Mouse (Mus musculus) embryonic facial prominence, embryonic 14.5 days (tissue): ENCODE measurements around the gene Vstm2b. TPM values are rescaled to one million over a fixed set of nuclear protein-coding genes. Genes with fewer than 3 reads are reported as not detected.

Experiments
- ATAC-seq: fragments of 200-750 bp; cut with Nextera tagmentation; 2 replicates; pipeline ENCODE4 v1.8.0; 2017; ENCODE audit warnings: low read depth, moderate number of reproducible peaks, moderate TSS enrichment
- DNase-seq: peaks from one replicate; pipeline ENCODE4 v3.0.0-alpha.2; 2015; ENCODE audit warnings: low spot score
- H3K27ac ChIP-seq: fragments of 300-500 bp; sonication (generic); replicated peaks from 2 replicates; pipeline ENCODE4 v1.5.1; 2014; ENCODE audit warnings: low read depth, mild to moderate bottlenecking, low read length, moderate library complexity
- H3K27me3 ChIP-seq: fragments of 300-500 bp; sonication (generic); replicated peaks from 2 replicates; pipeline ENCODE4 v1.6.1; 2014; ENCODE audit warnings: low read length; ENCODE audit not compliant: control insufficient read depth, insufficient read depth
- H3K36me3 ChIP-seq: fragments of 300-500 bp; sonication (generic); 2 replicates; pipeline ENCODE4 v1.6.1; 2014; ENCODE audit warnings: low read length, mixed read lengths; ENCODE audit not compliant: control insufficient read depth, insufficient read depth
- H3K4me1 ChIP-seq: fragments of 300-500 bp; sonication (generic); 2 replicates; pipeline ENCODE4 v1.6.1; 2014; ENCODE audit warnings: antibody characterized with exemption, low read length; ENCODE audit not compliant: control insufficient read depth, insufficient read depth
- H3K4me2 ChIP-seq: fragments of 300-500 bp; sonication (generic); 2 replicates; pipeline ENCODE4 v1.6.1; 2014; ENCODE audit warnings: low read depth, mild to moderate bottlenecking, low read length, moderate library complexity, mixed read lengths
- H3K4me3 ChIP-seq: fragments of 300-500 bp; sonication (generic); 2 replicates; pipeline ENCODE4 v1.5.1; 2014; ENCODE audit warnings: low read depth, mild to moderate bottlenecking, low read length
- H3K9ac ChIP-seq: fragments of 300-500 bp; sonication (generic); 2 replicates; pipeline ENCODE4 v1.6.1; 2014; ENCODE audit warnings: low read depth, mild to moderate bottlenecking, low read length, moderate library complexity, mixed read lengths
- H3K9me3 ChIP-seq: fragments of 300-500 bp; sonication (generic); 2 replicates; pipeline ENCODE4 v1.6.1; 2016; ENCODE audit warnings: low read length; ENCODE audit not compliant: control insufficient read depth
- WGBS: fragments of 180-500 bp; shearing (Covaris S2); extraction: QIAGEN DNeasy Blood & Tissue Kit; methylation state at CpG from one replicate; pipeline ENCODE4 v1.1.7; 2014; 5-methylcytosine and 5-hydroxymethylcytosine counted together
- polyA plus RNA-seq: library from polyadenylated mRNA; unstranded; fragments of >200 nt; fragmentation: Nextera tagmentation; extraction: Ambion mirVana; gene quantifications from 2 replicates; pipeline ENCODE4 v1.2.1, GENCODE M21; 2014

The Vstm2b gene
- polyA plus RNA-seq, result 11.6 and 12.8 TPM in 2 replicates

GRCm38 (mm10) chr7:40898096-40898710, at the start of gene Vstm2b:
TSS of gene Vstm2b (plus strand) at chr7:40898328.
- no peak for ATAC-seq
- no peaks in the 10 kb centered on the region for H3K36me3 ChIP-seq

GRCm38 (mm10) chr7:40856088-40856625, 42.0 kb upstream of the Vstm2b start:
- Histone ChIP-seq H3K9ac (no peak overlapping the region), H3K36me3 (no peaks in the 10 kb centered on the region), H3K27ac (no peak overlapping the region), H3K27me3 (no peaks in the 10 kb centered on the region), H3K4me1 (no peaks in the 10 kb centered on the region), H3K9me3 (no peaks in the 10 kb centered on the region), H3K4me2 (no peak overlapping the region), H3K4me3 (no peak overlapping the region)
- 81% methylated on average over 7 of the region's 7 CpGs for WGBS
- DNase-seq, result no peak
- no peak for ATAC-seq

More at GRCm38 (mm10) chr7:40898096-40898710, at the start of gene Vstm2b:
- H3K4me1 ChIP-seq, result no peaks in the 10 kb centered on the region; the same call in 1 of the 2 replicates
- H3K9me3 ChIP-seq, result no peaks in the 10 kb centered on the region
- no peak for DNase-seq
- H3K4me3 ChIP-seq, result peak within 1 kb of the TSS; percentile 58
- 2% methylated on average over 20 of the region's 35 CpGs for WGBS
- H3K9ac ChIP-seq, result peak within 1 kb of the TSS; percentile 74
- H3K27me3 ChIP-seq, result peaks cover 62% of the 10 kb centered on the region
- H3K27ac ChIP-seq, result no peak within 1 kb of the TSS
- H3K4me2 ChIP-seq, result peak within 1 kb of the TSS; percentile 95

- Histone ChIP-seq H3K27me3 (no peaks in the 10 kb centered on the region), H3K27ac (no peak overlapping the region), H3K4me3 (no peak overlapping the region), H3K4me1 (no peaks in the 10 kb centered on the region; the same call in 1 of the 2 replicates), H3K9me3 (no peaks in the 10 kb centered on the region), H3K4me2 (no peak overlapping the region), H3K36me3 (no peaks in the 10 kb centered on the region), H3K9ac (no peak overlapping the region)
- WGBS, result 44% methylated on average over 7 of the region's 7 CpGs
- ATAC-seq, result no peak
- no peak for DNase-seq
These were observed 24.6 kb upstream of the Vstm2b start for GRCm38 (mm10) chr7:40873380-40873990.

GRCm38 (mm10) chr7:40884855-40885489, 13.2 kb upstream of the Vstm2b start:
- no peaks in the 10 kb centered on the region; the same call in 1 of the 2 replicates for H3K4me1 ChIP-seq
- no peak overlapping the region for H3K4me3 ChIP-seq
- DNase-seq, result peak; percentile 42
- WGBS, result 29% methylated on average over 8 of the region's 8 CpGs
- H3K4me2 ChIP-seq, result no peak overlapping the region
- H3K27ac ChIP-seq, result no peak overlapping the region
- no peak overlapping the region for H3K9ac ChIP-seq
- no peaks in the 10 kb centered on the region for H3K27me3 ChIP-seq
- H3K36me3 ChIP-seq, result no peaks in the 10 kb centered on the region
- H3K9me3 ChIP-seq, result no peaks in the 10 kb centered on the region
- ATAC-seq, result peak; percentile 47; the same call in 1 of the 2 replicates

GRCm38 (mm10) chr7:40888358-40888757, 9.8 kb upstream of the Vstm2b start:
- DNase-seq, result no peak
- no peak overlapping the region for H3K27ac ChIP-seq
- H3K9me3 ChIP-seq, result no peaks in the 10 kb centered on the region
- H3K4me3 ChIP-seq, result no peak overlapping the region
- H3K27me3 ChIP-seq, result no peaks in the 10 kb centered on the region
- 86% methylated on average over 3 of the region's 3 CpGs for WGBS
- no peaks in the 10 kb centered on the region; the same call in 1 of the 2 replicates for H3K4me1 ChIP-seq
- H3K4me2 ChIP-seq, result no peak overlapping the region
- no peaks in the 10 kb centered on the region for H3K36me3 ChIP-seq
- no peak for ATAC-seq
- H3K9ac ChIP-seq, result no peak overlapping the region

GRCm38 (mm10) chr7:40896964-40897363, 1.2 kb upstream of the Vstm2b start:
- Histone ChIP-seq H3K4me3 (no peak overlapping the region), H3K27ac (no peak overlapping the region), H3K4me1 (no peaks in the 10 kb centered on the region), H3K9me3 (no peaks in the 10 kb centered on the region), H3K27me3 (peaks cover 50% of the 10 kb centered on the region), H3K36me3 (no peaks in the 10 kb centered on the region), H3K4me2 (no peak overlapping the region), H3K9ac (no peak overlapping the region)
- WGBS, result 57% methylated on average over 4 of the region's 4 CpGs
- DNase-seq (no peak), ATAC-seq (no peak)

- 0% methylated on average over 16 of the region's 70 CpGs for WGBS
- Histone ChIP-seq H3K9me3 (no peaks in the 10 kb centered on the region), H3K36me3 (no peaks in the 10 kb centered on the region), H3K4me1 (no peaks in the 10 kb centered on the region; the same call in 1 of the 2 replicates), H3K4me3 (peak overlapping the region; percentile 58), H3K27me3 (peaks cover 66% of the 10 kb centered on the region), H3K4me2 (peak overlapping the region; percentile 95), H3K9ac (peak overlapping the region; percentile 74), H3K27ac (no peak overlapping the region)
- ATAC-seq (peak; percentile 27; the same call in 1 of the 2 replicates), DNase-seq (no peak)
These were observed 715 bp downstream of the Vstm2b start for GRCm38 (mm10) chr7:40898711-40899375.
